Mouse (Mus musculus) E14TG2a.4 (cell line): ENCODE data around the gene Gpx6.

Source experiments
- H3K27me3 ChIP-seq: 2 replicates; pipeline ENCODE4 v1.6.1; 2014; ENCODE audit warnings: low read length, control low read depth; ENCODE audit not compliant: insufficient read depth
- H3K36me3 ChIP-seq: 2 replicates; pipeline ENCODE4 v1.6.1; 2014; ENCODE audit warnings: low read length, control low read depth; ENCODE audit not compliant: insufficient read depth
- H3K4me1 ChIP-seq: replicated peaks from 2 replicates; pipeline ENCODE4 v1.6.1; 2014; ENCODE audit warnings: low read depth, low read length, control low read depth
- H3K4me3 ChIP-seq: replicated peaks from 2 replicates; pipeline ENCODE4 v1.5.1; 2014; ENCODE audit warnings: mild to moderate bottlenecking, low read length
- H3K9me3 ChIP-seq: 2 replicates; pipeline ENCODE4 v1.6.1; 2014; ENCODE audit warnings: low read length, control low read depth
- CTCF ChIP-seq: conservative IDR thresholded peaks from 2 replicates; pipeline ENCODE4 v1.5.1; 2014; ENCODE audit warnings: low read length
- NANOG ChIP-seq: IDR thresholded peaks from 2 replicates; pipeline ENCODE4 v1.6.1; 2014; ENCODE audit warnings: borderline replicate concordance, low read length, mixed read lengths
- POU5F1 ChIP-seq: IDR thresholded peaks from 2 replicates; pipeline ENCODE4 v1.6.1; 2014; ENCODE audit warnings: low read length, borderline replicate concordance

Gpx6 gene

GRCm38 (mm10) chr13:21311926-21312325, at the start of gene Gpx6:
Gene Gpx6 (plus strand): TSS chr13:21312125.
- H3K4me1 ChIP-seq = peaks cover 3% of the 10 kb centered on the region; the same call in 1 of the 2 replicates
- no peaks in the 10 kb centered on the region for H3K9me3 ChIP-seq
- TF ChIP-seq CTCF (no peak), NANOG (no peak), POU5F1 (no peak)
- no peaks in the 10 kb centered on the region for H3K36me3 ChIP-seq
- H3K27me3 ChIP-seq = peaks cover 16% of the 10 kb centered on the region
- H3K4me3 ChIP-seq = no peak within 1 kb of the TSS

GRCm38 (mm10) chr13:21262787-21263461, 49.0 kb upstream of the Gpx6 start:
- Histone ChIP-seq H3K27me3 (peaks cover 32% of the 10 kb centered on the region), H3K9me3 (no peaks in the 10 kb centered on the region), H3K4me3 (peak overlapping the region; percentile 84), H3K36me3 (no peaks in the 10 kb centered on the region), H3K4me1 (peaks cover 60% of the 10 kb centered on the region)
- TF ChIP-seq CTCF = no peak

- Histone ChIP-seq H3K4me1 (peaks cover 62% of the 10 kb centered on the region), H3K27me3 (peaks cover 32% of the 10 kb centered on the region), H3K36me3 (no peaks in the 10 kb centered on the region), H3K4me3 (peak overlapping the region; percentile 84), H3K9me3 (no peaks in the 10 kb centered on the region)
- TF ChIP-seq POU5F1 = no peak
- no peak for TF ChIP-seq CTCF
- no peak for TF ChIP-seq NANOG
Measured at GRCm38 (mm10) chr13:21263910-21264309, 48.0 kb upstream of the Gpx6 start.

- Histone ChIP-seq H3K27me3 (peaks cover 32% of the 10 kb centered on the region), H3K36me3 (no peaks in the 10 kb centered on the region), H3K9me3 (no peaks in the 10 kb centered on the region), H3K4me1 (peaks cover 63% of the 10 kb centered on the region), H3K4me3 (peak overlapping the region; percentile 84)
- TF ChIP-seq CTCF = no peak
- TF ChIP-seq NANOG = no peak
- TF ChIP-seq POU5F1 = no peak
Measured at GRCm38 (mm10) chr13:21264366-21264765, 47.6 kb upstream of the Gpx6 start.

- no peak for TF ChIP-seq NANOG
- no peak for TF ChIP-seq POU5F1
- peak; percentile 44 for TF ChIP-seq CTCF
- Histone ChIP-seq H3K36me3 (no peaks in the 10 kb centered on the region), H3K27me3 (peaks cover 26% of the 10 kb centered on the region), H3K4me3 (no peak overlapping the region), H3K4me1 (peaks cover 55% of the 10 kb centered on the region), H3K9me3 (no peaks in the 10 kb centered on the region)
Measured at GRCm38 (mm10) chr13:21265736-21266135, 46.2 kb upstream of the Gpx6 start.

- H3K4me3 ChIP-seq = peak overlapping the region; percentile 71
- peaks cover 12% of the 10 kb centered on the region for H3K27me3 ChIP-seq
- H3K4me1 ChIP-seq = peaks cover 51% of the 10 kb centered on the region
- no peak for TF ChIP-seq POU5F1
- TF ChIP-seq CTCF = no peak
- no peak for TF ChIP-seq NANOG
- no peaks in the 10 kb centered on the region for H3K36me3 ChIP-seq
- H3K9me3 ChIP-seq = no peaks in the 10 kb centered on the region
Measured at GRCm38 (mm10) chr13:21267541-21267940, 44.4 kb upstream of the Gpx6 start.

GRCm38 (mm10) chr13:21268262-21268661, 43.7 kb upstream of the Gpx6 start:
- Histone ChIP-seq H3K4me3 (peak overlapping the region; percentile 71), H3K27me3 (peaks cover 11% of the 10 kb centered on the region), H3K36me3 (no peaks in the 10 kb centered on the region), H3K9me3 (no peaks in the 10 kb centered on the region), H3K4me1 (peaks cover 46% of the 10 kb centered on the region)
- TF ChIP-seq CTCF (no peak), POU5F1 (no peak), NANOG (no peak)

GRCm38 (mm10) chr13:21275021-21275814, 36.7 kb upstream of the Gpx6 start:
- 0 out of 2 replicates have a peak, but pooled peaks have one; percentile 6 for TF ChIP-seq CTCF
- no peak for TF ChIP-seq POU5F1
- TF ChIP-seq NANOG = no peak
- Histone ChIP-seq H3K27me3 (peaks cover 23% of the 10 kb centered on the region), H3K4me3 (peak overlapping the region; percentile 86), H3K4me1 (peaks cover 25% of the 10 kb centered on the region), H3K9me3 (no peaks in the 10 kb centered on the region), H3K36me3 (no peaks in the 10 kb centered on the region)
